In genomic region chr17:86150867-86151348, GRCm38 (mm10) we compare ENCODE assay signal across 9 mouse cellular contexts. TPM values are rescaled to one million over a fixed set of nuclear protein-coding genes. Genes with fewer than 3 reads are reported as not detected.
A peak's percentile ranks its signal among the peaks of the same experiment; 100 is the strongest.
DNase-seq lines count a peak whose midpoint lies in the region; ATAC-seq and TF ChIP-seq lines count a peak whose summit lies in the region.
"Had no signal": no experiment of that assay in that cellular context is flagged by ENCODE, and none has a peak within 500 bp of the region (broad histone marks: within the 10 kb centered on the region; RNA-seq: fewer than 3 reads in every experiment).

No protein-coding gene starts in this region.

- no peaks in the 10 kb centered on the region for H3K36me3 ChIP-seq in hindbrain, postnatal 0 days (ENCODE audit: insufficient read depth, low read length)

- no peaks in the 10 kb centered on the region for H3K27me3 ChIP-seq in hindbrain, postnatal 0 days (ENCODE audit: insufficient read depth, low read length)

- H3K4me3 ChIP-seq in hindbrain, postnatal 0 days (ENCODE audit: low read length) = no peak overlapping the region
- H3K4me3 ChIP-seq: megakaryocyte, embryonic 14.5 days had no signal

- no peak for DNase-seq in cerebellum, adult 8-10 months
- DNase-seq in embryo, embryonic 10 days (ENCODE audit: low spot score) = peak; percentile 88
- DNase-seq in gastrocnemius, adult 8-10 months (ENCODE audit: low spot score in 2 of 2) = peak; percentile 28
- DNase-seq in hindbrain, postnatal 0 days (ENCODE audit: low spot score) = peak; percentile 92
- peak; percentile 79 for DNase-seq in left cerebral cortex, adult 11 months (ENCODE audit: low spot score)
- peak; percentile 77 for DNase-seq in lung, postnatal 25 days (ENCODE audit: low spot score)
- peak; percentile 72 for DNase-seq in right cerebral cortex, adult 18-20 months

- no peak overlapping the region for H3K9ac ChIP-seq in hindbrain, postnatal 0 days (replicated peaks; ENCODE audit: low read length)

- H3K4me1 ChIP-seq in hindbrain, postnatal 0 days (ENCODE audit: insufficient read depth, low read length) = 0 out of 2 replicates have a peak, but pooled peaks cover under 1% of the 10 kb centered on the region

- H3K9me3 ChIP-seq in hindbrain, postnatal 0 days (ENCODE audit: low read length) = no peaks in the 10 kb centered on the region

- no peak for TF ChIP-seq CTCF in hindbrain, postnatal 0 days (IDR thresholded peaks at IDR 0.05; ENCODE audit: low read depth)

- peak; percentile 99 for ATAC-seq in cerebellum, adult (ENCODE audit: insufficient number of reproducible peaks, low FRiP score, low TSS enrichment)
- peak; percentile 98 for ATAC-seq in hindbrain, postnatal 0 days

- WGBS in hindbrain, postnatal 0 days = 10% methylated on average over 5 of the region's 5 CpGs

- peak overlapping the region; percentile 25; the same call in 1 of the 2 replicates for H3K4me2 ChIP-seq in hindbrain, postnatal 0 days (ENCODE audit: low read depth, low read length)

- H3K27ac ChIP-seq in hindbrain, postnatal 0 days = no peak overlapping the region

RNA-seq across cellular contexts. Expression of gene Srbd1, which starts 5.9 kb away (rescaled TPM):
- 1 to 10 TPM; 4.7 to 5.6 (median 5.2) TPM for total RNA-seq in gastrocnemius, adult 8-10 months (2022)
- total RNA-seq in hindbrain, postnatal 0 days (2014; rRNA removed) = 8.6 and 12.1 TPM in 2 replicates
- polyA plus RNA-seq in hindbrain, postnatal 0 days (2015; fragmentation: Nextera tagmentation; extraction: Ambion mirVana) = 7.4 and 7.9 TPM in 2 replicates

RNA-seq across cellular contexts. Expression of gene Prkce, which starts 16.7 kb away (rescaled TPM):
- total RNA-seq in gastrocnemius, adult 8-10 months (2022) = 10 to 100 TPM; 11.4 to 14.5 (median 13.2) TPM
- 53.5 and 55.8 TPM in 2 replicates for total RNA-seq in hindbrain, postnatal 0 days (2014; rRNA removed)
- polyA plus RNA-seq in hindbrain, postnatal 0 days (2015; fragmentation: Nextera tagmentation; extraction: Ambion mirVana) = 47.4 and 50.8 TPM in 2 replicates
